Mouse (Mus musculus) stomach, postnatal 0 days (tissue): ENCODE measurements at regions not wholly inside any gene's neighbourhood (a gene's known extent, or its start where the extent isn't known, plus 50 kb on each side); places are given as distances from the start of the nearest gene placed in this dataset.

ENCODE experiments used
- CTCF ChIP-seq: IDR thresholded peaks from 2 replicates; pipeline ENCODE4 v1.5.1; 2016; ENCODE audit warnings: antibody characterized with exemption, low read depth, mild to moderate bottlenecking, moderate library complexity
- EP300 ChIP-seq: optimal IDR thresholded peaks from 2 replicates; pipeline ENCODE3; 2016; ENCODE audit warnings: antibody characterized with exemption

- TF ChIP-seq EP300 (no peak), CTCF (no peak)
These were observed 222.3 kb downstream of the Barx2 start for GRCm38 (mm10) chr9:31690921-31691475.
